Mouse (Mus musculus): ENCODE data around the gene Mmp28.

Gene Mmp28

GRCm38 (mm10) chr11:83462711-83463244 is at the start of gene Mmp28:
Gene Mmp28 (minus strand): TSS chr11:83463071.
- no peak for DNase-seq (ENCODE audit: low read depth in 2 of 2, low spot score in 2 of 2)

- no peak for DNase-seq (ENCODE audit: low read depth in 2 of 2, low spot score in 2 of 2)
These were observed 46.6 kb upstream of the Mmp28 start for GRCm38 (mm10) chr11:83509521-83509920.

GRCm38 (mm10) chr11:83504308-83504707 is 41.4 kb upstream of the Mmp28 start:
- DNase-seq (ENCODE audit: low read depth in 2 of 2, low spot score in 2 of 2): no peak

- no peak for DNase-seq (ENCODE audit: low read depth in 2 of 2, low spot score in 2 of 2)
These were observed 32.7 kb upstream of the Mmp28 start for GRCm38 (mm10) chr11:83495571-83495970.

- DNase-seq (ENCODE audit: low read depth in 2 of 2, low spot score in 2 of 2): no peak
These were observed 28.6 kb upstream of the Mmp28 start for GRCm38 (mm10) chr11:83491488-83491887.

GRCm38 (mm10) chr11:83473235-83474016 is 10.6 kb upstream of the Mmp28 start:
- peak in 1 of 2 experiments; percentile 12 for DNase-seq (ENCODE audit: low read depth in 2 of 2, low spot score in 2 of 2)

- DNase-seq (ENCODE audit: low read depth in 2 of 2, low spot score in 2 of 2): peak; percentile 97 to 98
These were observed 9.7 kb upstream of the Mmp28 start, which contains the start of gene Taf15 for GRCm38 (mm10) chr11:83472324-83473234. Gene Taf15 (plus strand): TSS chr11:83473086.

GRCm38 (mm10) chr11:83471766-83472165 is 8.9 kb upstream of the Mmp28 start:
- DNase-seq (ENCODE audit: low read depth in 2 of 2, low spot score in 2 of 2): no peak

- no peak for DNase-seq (ENCODE audit: low read depth in 2 of 2, low spot score in 2 of 2)
These were observed 5.9 kb upstream of the Mmp28 start for GRCm38 (mm10) chr11:83468765-83469164.

GRCm38 (mm10) chr11:83467120-83467652 is 4.3 kb upstream of the Mmp28 start:
- DNase-seq (ENCODE audit: low read depth in 2 of 2, low spot score in 2 of 2): no peak

- DNase-seq (ENCODE audit: low read depth in 2 of 2, low spot score in 2 of 2): no peak
These were observed 3.1 kb upstream of the Mmp28 start for GRCm38 (mm10) chr11:83465976-83466375.

GRCm38 (mm10) chr11:83461462-83462027 is 1.3 kb downstream of the Mmp28 start:
- no peak for DNase-seq (ENCODE audit: low read depth in 2 of 2, low spot score in 2 of 2)

- DNase-seq (ENCODE audit: low read depth in 2 of 2, low spot score in 2 of 2): no peak
These were observed 4.8 kb downstream of the Mmp28 start for GRCm38 (mm10) chr11:83457912-83458601.

- no peak for DNase-seq (ENCODE audit: low read depth in 2 of 2, low spot score in 2 of 2)
These were observed 5.6 kb downstream of the Mmp28 start for GRCm38 (mm10) chr11:83457257-83457656.

- no peak for DNase-seq (ENCODE audit: low read depth in 2 of 2, low spot score in 2 of 2)
These were observed 7.3 kb downstream of the Mmp28 start for GRCm38 (mm10) chr11:83455608-83456007.

- no peak for DNase-seq (ENCODE audit: low read depth in 2 of 2, low spot score in 2 of 2)
These were observed 8.3 kb downstream of the Mmp28 start for GRCm38 (mm10) chr11:83454548-83454947.

- DNase-seq (ENCODE audit: low read depth in 2 of 2, low spot score in 2 of 2): no peak
These were observed 11.6 kb downstream of the Mmp28 start for GRCm38 (mm10) chr11:83451281-83451680.

GRCm38 (mm10) chr11:83450550-83450949 is 12.3 kb downstream of the Mmp28 start:
- no peak for DNase-seq (ENCODE audit: low read depth in 2 of 2, low spot score in 2 of 2)

- DNase-seq (ENCODE audit: low read depth in 2 of 2, low spot score in 2 of 2): no peak
These were observed 13.6 kb downstream of the Mmp28 start for GRCm38 (mm10) chr11:83449298-83449697.

- no peak for DNase-seq (ENCODE audit: low read depth in 2 of 2, low spot score in 2 of 2)
These were observed 14.0 kb downstream of the Mmp28 start for GRCm38 (mm10) chr11:83448927-83449236.
